Comparison of ENCODE assay signal across 9 mouse cellular contexts in the genomic region with DNA sequence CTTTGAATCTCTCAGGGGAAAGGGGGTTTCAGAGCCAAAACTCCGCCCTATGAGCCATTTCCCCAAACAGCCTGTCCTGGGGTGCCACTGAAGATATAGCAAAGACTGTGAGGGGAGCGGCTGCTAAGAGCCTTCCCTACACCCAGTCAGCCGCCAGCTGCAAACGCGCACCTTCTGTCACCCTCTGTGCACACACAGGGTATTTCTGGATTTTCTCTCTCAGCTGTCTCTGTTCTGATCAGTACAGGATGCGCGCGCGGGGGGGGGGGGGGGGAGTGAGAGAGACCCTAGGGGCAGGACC. TPM values are rescaled to one million over a fixed set of nuclear protein-coding genes. Genes with fewer than 3 reads are reported as not detected.
DNase-seq lines count a peak whose midpoint lies in the region; ATAC-seq and TF ChIP-seq lines count a peak whose summit lies in the region.
"Had no signal": no experiment of that assay in that cellular context is flagged by ENCODE, and none has a peak within 500 bp of the region (broad histone marks: within the 10 kb centered on the region; RNA-seq: fewer than 3 reads in every experiment).

No protein-coding gene starts in this region.

- DNase-seq in midbrain, embryonic 10.5 days (ENCODE audit: low spot score) = no peak
- DNase-seq in midbrain, embryonic 11.5 days (ENCODE audit: low spot score, missing footprints) = no peak
- peak; percentile 38 for DNase-seq in embryonic facial prominence, embryonic 14.5 days (ENCODE audit: low spot score)
- DNase-seq in lung, postnatal 10 days = peak; percentile 62
- DNase-seq in thymus, postnatal 36 days = peak; percentile 62 to 80
- no peak for DNase-seq in layer of hippocampus, adult 2 months (ENCODE audit: low spot score in 2 of 2)
- DNase-seq in cerebellum, postnatal 36 days = no peak
- DNase-seq in cerebellum, adult 18-20 months = no peak

- no peak overlapping the region; the same call in 1 of the 2 replicates for H3K4me3 ChIP-seq in midbrain, embryonic 10.5 days
- H3K4me3 ChIP-seq in midbrain, embryonic 11.5 days (ENCODE audit: low read depth, low read length) = no peak overlapping the region
- H3K4me3 ChIP-seq in embryonic facial prominence, embryonic 14.5 days (ENCODE audit: low read depth, low read length) = no peak overlapping the region
- H3K4me3 ChIP-seq in layer of hippocampus, adult 2 months = no peak overlapping the region
- H3K4me3 ChIP-seq: myocyte had no signal

- peaks cover 34% of the 10 kb centered on the region for H3K4me1 ChIP-seq in midbrain, embryonic 10.5 days
- peaks cover 12% of the 10 kb centered on the region for H3K4me1 ChIP-seq in midbrain, embryonic 11.5 days (ENCODE audit: control insufficient read depth, insufficient read depth, low read length)
- H3K4me1 ChIP-seq in embryonic facial prominence, embryonic 14.5 days (ENCODE audit: control insufficient read depth, insufficient read depth, low read length) = peaks cover 14% of the 10 kb centered on the region

- no peaks in the 10 kb centered on the region for H3K36me3 ChIP-seq in midbrain, embryonic 10.5 days
- no peaks in the 10 kb centered on the region for H3K36me3 ChIP-seq in midbrain, embryonic 11.5 days (ENCODE audit: control insufficient read depth, insufficient read depth, low read length)
- no peaks in the 10 kb centered on the region for H3K36me3 ChIP-seq in embryonic facial prominence, embryonic 14.5 days (ENCODE audit: control insufficient read depth, insufficient read depth, low read length)

- H3K27ac ChIP-seq in midbrain, embryonic 10.5 days (replicated peaks) = peak overlapping the region; percentile 10
- H3K27ac ChIP-seq in midbrain, embryonic 11.5 days (ENCODE audit: low read depth, low read length) = no peak overlapping the region
- H3K27ac ChIP-seq in embryonic facial prominence, embryonic 14.5 days (replicated peaks; ENCODE audit: low read depth, low read length) = no peak overlapping the region
- H3K27ac ChIP-seq in layer of hippocampus, adult 2 months = no peak overlapping the region

- no peaks in the 10 kb centered on the region for H3K9me3 ChIP-seq in midbrain, embryonic 10.5 days (replicated peaks)
- H3K9me3 ChIP-seq in midbrain, embryonic 11.5 days (ENCODE audit: control insufficient read depth, low read length) = no peaks in the 10 kb centered on the region
- no peaks in the 10 kb centered on the region for H3K9me3 ChIP-seq in embryonic facial prominence, embryonic 14.5 days (ENCODE audit: control insufficient read depth, low read length)

- H3K4me2 ChIP-seq in midbrain, embryonic 11.5 days = no peak overlapping the region
- H3K4me2 ChIP-seq in embryonic facial prominence, embryonic 14.5 days (ENCODE audit: low read depth, low read length) = no peak overlapping the region

- ATAC-seq in midbrain, embryonic 11.5 days (ENCODE audit: low FRiP score) = no peak
- peak; percentile 24; the same call in 1 of the 2 replicates for ATAC-seq in embryonic facial prominence, embryonic 14.5 days (ENCODE audit: low read depth)

- no peak for TF ChIP-seq CTCF in layer of hippocampus, adult 2 months (conservative IDR thresholded peaks at IDR 0.05)

- no peak overlapping the region for H3K9ac ChIP-seq in midbrain, embryonic 11.5 days (ENCODE audit: low read length)
- H3K9ac ChIP-seq in embryonic facial prominence, embryonic 14.5 days (ENCODE audit: low read depth, low read length) = no peak overlapping the region

- WGBS in midbrain, embryonic 10.5 days = 15% methylated on average over 8 of the region's 9 CpGs
- 17% methylated on average over 5 of the region's 9 CpGs for WGBS in midbrain, embryonic 11.5 days
- WGBS in embryonic facial prominence, embryonic 14.5 days = 30% methylated on average over 5 of the region's 9 CpGs

- no peaks in the 10 kb centered on the region for H3K27me3 ChIP-seq in midbrain, embryonic 10.5 days (ENCODE audit: low read depth, poor library complexity, severe bottlenecking)
- H3K27me3 ChIP-seq in midbrain, embryonic 11.5 days (ENCODE audit: control insufficient read depth, insufficient read depth, low read length) = no peaks in the 10 kb centered on the region
- H3K27me3 ChIP-seq in embryonic facial prominence, embryonic 14.5 days (replicated peaks; ENCODE audit: control insufficient read depth, insufficient read depth, low read length) = no peaks in the 10 kb centered on the region

RNA-seq across cellular contexts. Expression of a gene that starts 56.6 kb away (rescaled TPM):
- polyA plus RNA-seq in midbrain, embryonic 10.5 days (2016; fragmentation: Nextera tagmentation; extraction: Ambion mirVana) = 5.6 and 7.5 TPM in 2 replicates
- 9.9 and 10.8 TPM in 2 replicates for polyA plus RNA-seq in midbrain, embryonic 11.5 days (2014; fragmentation: Nextera tagmentation; extraction: Ambion mirVana)
- polyA plus RNA-seq in embryonic facial prominence, embryonic 14.5 days (2014; fragmentation: Nextera tagmentation; extraction: Ambion mirVana) = 11.0 and 12.0 TPM in 2 replicates
- total RNA-seq in layer of hippocampus, adult 2 months (2021) = 100 to 1,000 TPM; 144 TPM

Comparison
In these comparisons a context has a peak if more than half of its experiments do, and no peak if none do; other contexts are left out.
1. DNase-seq: peak in embryonic facial prominence, embryonic 14.5 days (single experiment), lung, postnatal 10 days (single experiment) and thymus, postnatal 36 days (2 of 2); none in midbrain, embryonic 10.5 days (single experiment), midbrain, embryonic 11.5 days (single experiment), layer of hippocampus, adult 2 months (0 of 2), cerebellum, postnatal 36 days (0 of 2) and cerebellum, adult 18-20 months (0 of 2).